Mouse (Mus musculus): Measurements from ENCODE around the gene Vps16. TPM values are rescaled to one million over a fixed set of nuclear protein-coding genes. Genes with fewer than 3 reads are reported as not detected.

Gene Vps16
- polyA plus RNA-seq, 1 experiment from 2014 or later = 76.4 TPM

GRCm38 (mm10) chr2:130451086-130451726 lies 27.1 kb downstream of the Vps16 start:
- peak overlapping the region; percentile 93 for H3K4me2 ChIP-seq (ENCODE audit: low read depth, low read length)
- 0 out of 2 replicates have a peak, but pooled peaks cover 14% of the 10 kb centered on the region for H3K4me1 ChIP-seq (ENCODE audit: control insufficient read depth, insufficient read depth, low read length)
- H3K27ac ChIP-seq (ENCODE audit: low read depth, low read length) = no peak overlapping the region
- peak overlapping the region; percentile 91 for H3K4me3 ChIP-seq (ENCODE audit: low read depth, low read length)
- H3K36me3 ChIP-seq (ENCODE audit: control insufficient read depth, insufficient read depth, low read length) = no peaks in the 10 kb centered on the region
- H3K9me3 ChIP-seq (ENCODE audit: control insufficient read depth, low read length) = no peaks in the 10 kb centered on the region
- peak overlapping the region; percentile 88 for H3K9ac ChIP-seq (replicated peaks; ENCODE audit: low read depth, low read length)
- no peak for ATAC-seq (ENCODE audit: low read depth)
- 76% methylated on average over 14 of the region's 14 CpGs for WGBS
- H3K27me3 ChIP-seq (ENCODE audit: control insufficient read depth, insufficient read depth, low read length) = no peaks in the 10 kb centered on the region

GRCm38 (mm10) chr2:130451727-130452090 lies 27.6 kb downstream of the Vps16 start:
- H3K4me1 ChIP-seq (ENCODE audit: control insufficient read depth, insufficient read depth, low read length) = 0 out of 2 replicates have a peak, but pooled peaks cover 14% of the 10 kb centered on the region

GRCm38 (mm10) chr2:130452266-130452665 lies 28.1 kb downstream of the Vps16 start:
- Histone ChIP-seq H3K36me3 (ENCODE audit: control insufficient read depth, insufficient read depth, low read length) (no peaks in the 10 kb centered on the region), H3K9me3 (ENCODE audit: control insufficient read depth, low read length) (no peaks in the 10 kb centered on the region), H3K27me3 (ENCODE audit: control insufficient read depth, insufficient read depth, low read length) (no peaks in the 10 kb centered on the region), H3K4me3 (ENCODE audit: low read depth, low read length) (no peak overlapping the region), H3K4me2 (ENCODE audit: low read depth, low read length) (no peak overlapping the region), H3K4me1 (ENCODE audit: control insufficient read depth, insufficient read depth, low read length) (0 out of 2 replicates have a peak, but pooled peaks cover 14% of the 10 kb centered on the region), H3K27ac (ENCODE audit: low read depth, low read length) (no peak overlapping the region), H3K9ac (replicated peaks; ENCODE audit: low read depth, low read length) (no peak overlapping the region)
- ATAC-seq (ENCODE audit: low read depth) = no peak
- 73% methylated on average over 2 of the region's 2 CpGs for WGBS

More at GRCm38 (mm10) chr2:130451727-130452090, 27.6 kb downstream of the Vps16 start:
- no peaks in the 10 kb centered on the region for H3K36me3 ChIP-seq (ENCODE audit: control insufficient read depth, insufficient read depth, low read length)
- ATAC-seq (ENCODE audit: low read depth) = no peak
- H3K27me3 ChIP-seq (ENCODE audit: control insufficient read depth, insufficient read depth, low read length) = no peaks in the 10 kb centered on the region
- H3K27ac ChIP-seq (ENCODE audit: low read depth, low read length) = no peak overlapping the region
- H3K9me3 ChIP-seq (ENCODE audit: control insufficient read depth, low read length) = no peaks in the 10 kb centered on the region
- H3K4me3 ChIP-seq (ENCODE audit: low read depth, low read length) = no peak overlapping the region
- peak overlapping the region; percentile 93 for H3K4me2 ChIP-seq (ENCODE audit: low read depth, low read length)
- H3K9ac ChIP-seq (replicated peaks; ENCODE audit: low read depth, low read length) = no peak overlapping the region
- WGBS = 73% methylated on average over 3 of the region's 3 CpGs

GRCm38 (mm10) chr2:130453421-130453820 lies 29.3 kb downstream of the Vps16 start:
- Histone ChIP-seq H3K9ac (replicated peaks; ENCODE audit: low read depth, low read length) (no peak overlapping the region), H3K27me3 (ENCODE audit: control insufficient read depth, insufficient read depth, low read length) (no peaks in the 10 kb centered on the region), H3K4me3 (ENCODE audit: low read depth, low read length) (no peak overlapping the region), H3K4me1 (ENCODE audit: control insufficient read depth, insufficient read depth, low read length) (0 out of 2 replicates have a peak, but pooled peaks cover 14% of the 10 kb centered on the region), H3K4me2 (ENCODE audit: low read depth, low read length) (no peak overlapping the region), H3K9me3 (ENCODE audit: control insufficient read depth, low read length) (no peaks in the 10 kb centered on the region), H3K36me3 (ENCODE audit: control insufficient read depth, insufficient read depth, low read length) (no peaks in the 10 kb centered on the region), H3K27ac (ENCODE audit: low read depth, low read length) (no peak overlapping the region)
- no peak for ATAC-seq (ENCODE audit: low read depth)
- WGBS = 71% methylated on average over 6 of the region's 6 CpGs

GRCm38 (mm10) chr2:130454748-130455370 lies 30.7 kb downstream of the Vps16 start:
- Histone ChIP-seq H3K27me3 (ENCODE audit: control insufficient read depth, insufficient read depth, low read length) (no peaks in the 10 kb centered on the region), H3K27ac (ENCODE audit: low read depth, low read length) (no peak overlapping the region), H3K4me1 (ENCODE audit: control insufficient read depth, insufficient read depth, low read length) (0 out of 2 replicates have a peak, but pooled peaks cover 10% of the 10 kb centered on the region), H3K4me3 (ENCODE audit: low read depth, low read length) (no peak overlapping the region), H3K9ac (replicated peaks; ENCODE audit: low read depth, low read length) (no peak overlapping the region), H3K36me3 (ENCODE audit: control insufficient read depth, insufficient read depth, low read length) (no peaks in the 10 kb centered on the region), H3K4me2 (ENCODE audit: low read depth, low read length) (no peak overlapping the region), H3K9me3 (ENCODE audit: control insufficient read depth, low read length) (no peaks in the 10 kb centered on the region)
- 71% methylated on average over 6 of the region's 6 CpGs for WGBS
- no peak for ATAC-seq (ENCODE audit: low read depth)

GRCm38 (mm10) chr2:130457871-130458270 lies 33.7 kb downstream of the Vps16 start:
- H3K27me3 ChIP-seq (ENCODE audit: control insufficient read depth, insufficient read depth, low read length) = no peaks in the 10 kb centered on the region
- H3K9me3 ChIP-seq (ENCODE audit: control insufficient read depth, low read length) = no peaks in the 10 kb centered on the region
- ATAC-seq (ENCODE audit: low read depth) = no peak
- no peak overlapping the region for H3K9ac ChIP-seq (replicated peaks; ENCODE audit: low read depth, low read length)
- H3K4me1 ChIP-seq (ENCODE audit: control insufficient read depth, insufficient read depth, low read length) = peaks cover 3% of the 10 kb centered on the region; the same call in 1 of the 2 replicates
- no peak overlapping the region for H3K4me3 ChIP-seq (ENCODE audit: low read depth, low read length)
- no peaks in the 10 kb centered on the region for H3K36me3 ChIP-seq (ENCODE audit: control insufficient read depth, insufficient read depth, low read length)
- 83% methylated on average over 3 of the region's 3 CpGs for WGBS
- H3K27ac ChIP-seq (ENCODE audit: low read depth, low read length) = no peak overlapping the region
- no peak overlapping the region for H3K4me2 ChIP-seq (ENCODE audit: low read depth, low read length)

GRCm38 (mm10) chr2:130459576-130459975 lies 35.4 kb downstream of the Vps16 start:
- H3K4me2 ChIP-seq (ENCODE audit: low read depth, low read length) = no peak overlapping the region
- WGBS = 90% methylated on average over 3 of the region's 3 CpGs

GRCm38 (mm10) chr2:130461287-130462071 lies 37.3 kb downstream of the Vps16 start:
- H3K4me1 ChIP-seq (ENCODE audit: control insufficient read depth, insufficient read depth, low read length) = no peaks in the 10 kb centered on the region; the same call in 1 of the 2 replicates
- H3K4me2 ChIP-seq (ENCODE audit: low read depth, low read length) = no peak overlapping the region
- H3K36me3 ChIP-seq (ENCODE audit: control insufficient read depth, insufficient read depth, low read length) = no peaks in the 10 kb centered on the region
- no peak overlapping the region for H3K4me3 ChIP-seq (ENCODE audit: low read depth, low read length)
- no peaks in the 10 kb centered on the region for H3K27me3 ChIP-seq (ENCODE audit: control insufficient read depth, insufficient read depth, low read length)
- H3K9me3 ChIP-seq (ENCODE audit: control insufficient read depth, low read length) = no peaks in the 10 kb centered on the region
- H3K27ac ChIP-seq (ENCODE audit: low read depth, low read length) = no peak overlapping the region
- no peak for ATAC-seq (ENCODE audit: low read depth)
- no peak overlapping the region for H3K9ac ChIP-seq (replicated peaks; ENCODE audit: low read depth, low read length)
- 76% methylated on average over 15 of the region's 15 CpGs for WGBS

More at GRCm38 (mm10) chr2:130459576-130459975, 35.4 kb downstream of the Vps16 start:
- Histone ChIP-seq H3K4me3 (ENCODE audit: low read depth, low read length) (no peak overlapping the region), H3K4me1 (ENCODE audit: control insufficient read depth, insufficient read depth, low read length) (no peaks in the 10 kb centered on the region; the same call in 1 of the 2 replicates), H3K27me3 (ENCODE audit: control insufficient read depth, insufficient read depth, low read length) (no peaks in the 10 kb centered on the region), H3K36me3 (ENCODE audit: control insufficient read depth, insufficient read depth, low read length) (no peaks in the 10 kb centered on the region), H3K9ac (replicated peaks; ENCODE audit: low read depth, low read length) (no peak overlapping the region), H3K27ac (ENCODE audit: low read depth, low read length) (no peak overlapping the region), H3K9me3 (ENCODE audit: control insufficient read depth, low read length) (no peaks in the 10 kb centered on the region)
- no peak for ATAC-seq (ENCODE audit: low read depth)

All from neural tube, embryonic 14.5 days (tissue).